Mouse (Mus musculus) thymus, adult 2 months (tissue): ENCODE measurements around the gene Sema4d. TPM values are rescaled to one million over a fixed set of nuclear protein-coding genes. Genes with fewer than 3 reads are reported as not detected.

Experiments used
- DNase-seq: peaks from one replicate; pipeline ENCODE4 v3.0.0; 2021
- H3K27ac ChIP-seq: fragments of 200-500 bp; 2 replicates; pipeline ENCODE4 v1.5.1; 2012; ENCODE audit warnings: low read length, control low read depth; ENCODE audit not compliant: control insufficient read depth, insufficient read depth
- H3K27me3 ChIP-seq: fragments of 200-500 bp; 2 replicates; pipeline ENCODE4 v1.6.1; 2012; ENCODE audit warnings: mild to moderate bottlenecking, low read length, moderate library complexity, mixed read lengths; ENCODE audit not compliant: control insufficient read depth, insufficient read depth
- H3K36me3 ChIP-seq: fragments of 200-500 bp; 2 replicates; pipeline ENCODE4 v1.6.1; 2012; ENCODE audit warnings: mild to moderate bottlenecking, low read length, moderate library complexity; ENCODE audit not compliant: control insufficient read depth, insufficient read depth
- H3K4me1 ChIP-seq: fragments of 200-500 bp; replicated peaks from 2 replicates; pipeline ENCODE4 v1.6.1; 2012; ENCODE audit warnings: low read length; ENCODE audit not compliant: control insufficient read depth, insufficient read depth
- H3K4me3 ChIP-seq: fragments of 200-500 bp; 2 replicates; pipeline ENCODE4 v1.5.1; 2012; ENCODE audit warnings: mild to moderate bottlenecking, low read length, control low read depth, moderate library complexity; ENCODE audit not compliant: control insufficient read depth, insufficient read depth
- CTCF ChIP-seq: fragments of 200-500 bp; IDR thresholded peaks from 2 replicates; pipeline ENCODE4 v1.5.1; 2012; ENCODE audit warnings: mild to moderate bottlenecking, control low read depth, low read length, moderate library complexity, borderline replicate concordance; ENCODE audit not compliant: control insufficient read depth, poor library complexity, insufficient read depth; ENCODE audit errors: extremely low read depth
- POLR2A ChIP-seq: fragments of 200-500 bp; IDR thresholded peaks from 2 replicates; pipeline ENCODE4 v1.6.1; 2012; ENCODE audit warnings: mild to moderate bottlenecking, low read length, control low read depth, moderate library complexity; ENCODE audit not compliant: control insufficient read depth, poor library complexity, insufficient read depth; ENCODE audit errors: extremely low read depth
- WGBS: fragments of 180-500 bp; shearing (Covaris S2); methylation state at CpG from one replicate; pipeline ENCODE4 v1.1.7; 2018; 5-methylcytosine and 5-hydroxymethylcytosine counted together
- polyA plus RNA-seq: library from polyadenylated mRNA; depleted of rRNA; stranded (reverse); fragments of >200 nt; gene quantifications from 2 replicates; pipeline ENCODE4 v1.2.3, GENCODE M21; 2012

The Sema4d gene
- polyA plus RNA-seq, 1 experiment, result 156 TPM

DNA sequence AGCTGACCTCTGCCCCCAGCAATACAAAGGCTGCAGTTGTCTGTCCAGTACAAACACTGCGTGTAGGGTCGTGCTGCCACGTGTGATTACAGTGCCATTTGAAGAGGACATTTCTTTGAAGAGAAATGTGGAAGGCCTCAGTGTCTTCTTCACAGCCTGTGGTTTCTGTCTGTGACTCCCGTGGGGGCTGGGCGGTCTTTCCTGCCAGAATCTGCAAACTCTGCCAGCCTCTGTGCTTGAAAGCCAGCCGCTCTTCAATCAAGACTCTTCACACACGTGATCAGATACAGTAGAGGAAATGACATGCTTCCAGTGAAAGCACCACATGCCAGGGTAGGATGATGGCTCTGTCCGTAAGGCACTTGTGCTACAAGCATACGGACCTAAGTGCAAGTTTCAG is 7.4 kb upstream of the Sema4d start:
- no peak overlapping the region for H3K4me3 ChIP-seq
- no peaks in the 10 kb centered on the region for H3K36me3 ChIP-seq
- DNase-seq, result peak; percentile 88
- no peak for TF ChIP-seq CTCF
- no peak for TF ChIP-seq POLR2A
- peak overlapping the region; percentile 94 for H3K27ac ChIP-seq
- peaks cover 33% of the 10 kb centered on the region for H3K4me1 ChIP-seq
- WGBS, result 4% methylated on average over 9 of the region's 9 CpGs
- no peaks in the 10 kb centered on the region for H3K27me3 ChIP-seq

DNA sequence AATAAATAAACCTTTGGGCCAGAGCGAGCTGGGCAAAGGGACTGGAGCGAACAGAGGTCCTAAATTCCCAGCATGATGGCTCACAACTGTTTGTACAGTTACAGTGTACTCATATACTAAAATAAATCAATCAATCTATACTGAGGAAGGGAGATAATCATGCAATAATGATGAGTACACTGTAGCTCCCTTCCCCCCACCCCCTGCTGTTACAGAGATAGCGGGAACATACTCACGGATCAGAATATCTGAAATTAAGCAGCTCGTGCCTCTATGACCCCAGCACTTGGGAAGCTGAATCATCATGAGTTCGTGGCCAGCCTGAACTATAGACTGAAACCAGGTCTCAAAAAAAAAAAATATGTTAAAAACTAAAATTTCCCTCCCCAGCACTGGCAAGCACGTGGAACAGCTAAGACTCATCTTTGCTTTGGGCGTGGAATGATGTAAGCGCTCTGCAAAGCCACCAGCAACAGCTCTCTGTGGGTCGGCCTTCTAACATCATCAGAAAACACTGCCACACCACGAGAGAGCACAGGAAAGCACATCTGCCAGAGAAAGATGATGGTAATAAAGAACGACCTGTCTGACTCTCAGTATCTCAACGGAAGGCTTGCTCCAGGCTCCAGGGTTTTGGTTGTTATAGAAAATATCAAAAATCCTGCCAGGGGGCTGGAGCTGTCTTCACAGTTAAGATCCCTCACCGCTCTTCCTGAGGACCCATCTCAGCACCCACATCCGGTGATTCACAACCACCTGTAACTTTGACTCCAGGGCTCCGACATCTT is 6.4 kb upstream of the Sema4d start:
- TF ChIP-seq CTCF (no peak), POLR2A (no peak)
- Histone ChIP-seq H3K27ac (peak overlapping the region; percentile 94), H3K36me3 (no peaks in the 10 kb centered on the region), H3K4me1 (peaks cover 33% of the 10 kb centered on the region), H3K27me3 (no peaks in the 10 kb centered on the region), H3K4me3 (0 out of 2 replicates have a peak overlapping the region, but pooled peaks have one; percentile 1)
- DNase-seq, result no peak
- WGBS, result 32% methylated on average over 16 of the region's 16 CpGs

DNA sequence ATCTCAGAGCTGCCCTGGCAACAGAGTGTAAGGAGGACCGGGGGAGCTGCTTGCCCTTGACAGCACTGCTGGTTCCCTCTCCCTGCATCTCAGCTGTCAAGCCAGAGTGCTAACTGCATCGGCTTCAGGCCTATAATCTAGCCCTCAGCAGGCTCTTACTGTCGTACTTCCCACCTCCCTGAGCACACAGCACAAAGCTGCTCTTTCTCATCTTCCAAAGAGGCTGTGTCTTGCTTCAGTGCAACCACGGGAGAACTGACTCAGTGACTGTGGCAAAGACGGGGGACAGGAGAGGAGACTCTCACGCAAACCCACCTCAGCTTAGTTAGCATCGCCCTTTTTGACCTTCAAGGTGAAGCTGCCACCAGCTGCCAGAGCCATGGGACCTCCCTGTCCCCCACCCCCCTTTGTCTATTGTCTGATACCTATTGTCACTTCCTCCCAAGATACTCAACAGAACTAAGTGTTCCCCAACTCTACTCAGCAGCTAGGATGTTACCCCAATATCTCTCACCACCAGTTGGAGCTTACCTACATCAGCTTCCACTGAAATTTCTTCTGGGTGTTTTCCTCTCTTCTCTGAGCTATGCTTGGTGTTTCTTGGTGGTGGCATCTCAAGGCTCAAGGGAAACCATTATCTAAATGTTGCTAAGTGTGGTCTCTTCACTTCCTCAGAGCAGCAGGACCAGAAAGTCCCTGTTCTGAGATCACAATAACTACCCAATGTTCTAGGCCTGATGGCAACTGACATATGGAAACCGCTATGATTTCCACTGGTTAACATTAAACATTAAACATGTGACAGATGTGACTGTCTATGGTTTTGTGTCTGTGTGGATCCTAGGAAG is 4.6 kb upstream of the Sema4d start:
- DNase-seq, result no peak
- Histone ChIP-seq H3K4me3 (no peak overlapping the region), H3K4me1 (peaks cover 35% of the 10 kb centered on the region), H3K36me3 (no peaks in the 10 kb centered on the region), H3K27me3 (no peaks in the 10 kb centered on the region), H3K27ac (peak overlapping the region; percentile 94)
- WGBS, result 50% methylated on average over 8 of the region's 8 CpGs
- TF ChIP-seq CTCF (no peak), POLR2A (no peak)

DNA sequence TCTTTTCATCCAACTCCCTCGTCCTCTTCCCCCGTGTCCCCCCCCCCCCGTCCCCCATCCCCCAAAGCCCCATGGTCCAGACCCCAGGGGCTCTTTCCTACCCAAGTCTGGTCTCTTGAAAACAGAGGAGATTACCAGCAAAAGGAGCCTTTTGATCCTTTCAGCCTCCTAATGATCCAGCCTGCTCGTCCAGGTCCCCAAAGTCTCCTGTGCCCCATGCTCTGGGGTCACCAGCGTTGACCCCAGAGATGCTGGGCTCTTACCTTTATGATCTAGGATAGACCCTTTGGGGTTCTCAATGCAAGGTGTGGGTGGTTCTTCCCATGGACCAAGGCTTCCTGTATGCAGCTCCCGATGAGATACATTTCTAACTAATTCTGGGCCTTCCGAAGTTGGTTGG is 401 bp upstream of the Sema4d start:
- H3K4me3 ChIP-seq, result no peak overlapping the region
- H3K27me3 ChIP-seq, result no peaks in the 10 kb centered on the region
- no peak overlapping the region; the same call in 1 of the 2 replicates for H3K27ac ChIP-seq
- H3K36me3 ChIP-seq, result no peaks in the 10 kb centered on the region
- TF ChIP-seq CTCF (no peak), POLR2A (no peak)
- WGBS, result 51% methylated on average over 5 of the region's 7 CpGs
- no peak for DNase-seq
- peaks cover 50% of the 10 kb centered on the region for H3K4me1 ChIP-seq

DNA sequence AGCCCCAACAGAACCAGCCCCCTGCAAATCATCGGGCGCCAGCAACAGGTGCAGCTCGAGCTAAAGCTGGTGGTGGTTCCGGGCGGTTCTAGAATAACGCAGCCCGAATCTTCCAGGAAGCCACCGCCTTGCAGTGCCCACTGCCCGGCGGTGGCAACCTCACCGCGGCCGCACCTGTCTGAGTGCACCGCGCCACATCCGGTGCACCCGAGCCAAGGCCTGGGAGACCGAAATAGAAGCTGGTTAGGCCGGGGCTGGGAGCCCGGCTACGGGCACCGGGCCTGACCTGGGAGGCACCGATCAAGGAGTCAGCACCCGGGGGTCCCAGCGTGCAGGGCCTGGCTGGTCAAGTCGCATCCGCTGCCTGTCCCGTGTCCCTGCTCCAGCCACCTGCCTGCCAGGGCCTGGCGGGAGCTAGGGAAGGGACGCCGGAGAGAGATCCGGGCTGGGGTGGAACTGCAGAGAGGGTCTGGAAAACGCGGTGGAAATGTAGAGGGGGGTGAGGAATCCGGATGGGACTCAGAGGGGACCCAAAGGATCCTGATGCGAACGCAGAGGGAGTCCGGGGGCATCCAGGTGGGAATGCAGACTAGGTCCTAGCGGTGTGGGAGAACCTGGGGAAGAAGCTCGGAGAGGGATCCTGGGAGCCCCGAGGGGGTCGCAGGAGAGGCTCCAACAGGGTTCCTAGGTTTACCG is 670 bp downstream of the Sema4d start:
- Histone ChIP-seq H3K4me3 (peak overlapping the region; percentile 76), H3K27ac (peak overlapping the region; percentile 70), H3K36me3 (no peaks in the 10 kb centered on the region), H3K27me3 (no peaks in the 10 kb centered on the region), H3K4me1 (peaks cover 44% of the 10 kb centered on the region)
- peak; percentile 83 for DNase-seq
- under 1% methylated on average over 43 of the region's 43 CpGs for WGBS
- TF ChIP-seq POLR2A (0 out of 2 replicates have a peak, but pooled peaks have one; percentile 13), CTCF (no peak; the same call in 1 of the 2 replicates)

DNA sequence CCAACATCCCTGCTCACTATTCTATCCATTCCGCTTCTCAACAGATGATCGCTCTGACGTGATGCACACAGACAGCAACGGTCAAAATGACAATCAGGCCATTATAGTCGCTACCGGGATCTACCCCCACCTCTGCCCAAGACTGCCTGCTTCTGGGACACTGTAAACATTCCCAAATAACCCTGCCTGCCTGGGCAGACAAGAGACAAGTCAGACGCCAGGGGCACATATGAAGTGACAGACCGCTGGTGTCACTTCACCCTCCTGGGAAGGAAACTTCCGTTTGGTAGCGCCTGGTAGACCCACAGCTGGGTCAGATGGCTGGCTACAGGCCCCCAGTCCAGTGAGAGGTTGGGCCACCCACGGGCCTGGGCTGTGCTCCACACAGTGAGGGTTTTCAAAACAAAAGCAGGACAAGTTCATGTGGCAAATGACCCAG is 1.4 kb downstream of the Sema4d start:
- H3K27me3 ChIP-seq, result no peaks in the 10 kb centered on the region
- TF ChIP-seq POLR2A, result no peak
- TF ChIP-seq CTCF, result no peak
- DNase-seq, result no peak
- peak overlapping the region; percentile 76 for H3K4me3 ChIP-seq
- H3K36me3 ChIP-seq, result no peaks in the 10 kb centered on the region
- 16% methylated on average over 11 of the region's 11 CpGs for WGBS
- H3K4me1 ChIP-seq, result peaks cover 39% of the 10 kb centered on the region
- H3K27ac ChIP-seq, result peak overlapping the region; percentile 70
